Mouse (Mus musculus) kidney, postnatal 25 days (tissue): ENCODE results near the gene Tmed1.
A peak's percentile ranks its signal among the peaks of the same experiment; 100 is the strongest.
"Not testable (repeated sequence)": the region's sequence is repeated elsewhere in the genome, so short reads cannot be mapped to it uniquely, and the experiment has no call there.

Experiments used
- DNase-seq, 2 experiments: peaks; one replicate each; pipeline ENCODE4 v3.0.0; 2021; ENCODE audit warnings: mixed read lengths in 2 of 2

Tmed1 gene

DNA sequence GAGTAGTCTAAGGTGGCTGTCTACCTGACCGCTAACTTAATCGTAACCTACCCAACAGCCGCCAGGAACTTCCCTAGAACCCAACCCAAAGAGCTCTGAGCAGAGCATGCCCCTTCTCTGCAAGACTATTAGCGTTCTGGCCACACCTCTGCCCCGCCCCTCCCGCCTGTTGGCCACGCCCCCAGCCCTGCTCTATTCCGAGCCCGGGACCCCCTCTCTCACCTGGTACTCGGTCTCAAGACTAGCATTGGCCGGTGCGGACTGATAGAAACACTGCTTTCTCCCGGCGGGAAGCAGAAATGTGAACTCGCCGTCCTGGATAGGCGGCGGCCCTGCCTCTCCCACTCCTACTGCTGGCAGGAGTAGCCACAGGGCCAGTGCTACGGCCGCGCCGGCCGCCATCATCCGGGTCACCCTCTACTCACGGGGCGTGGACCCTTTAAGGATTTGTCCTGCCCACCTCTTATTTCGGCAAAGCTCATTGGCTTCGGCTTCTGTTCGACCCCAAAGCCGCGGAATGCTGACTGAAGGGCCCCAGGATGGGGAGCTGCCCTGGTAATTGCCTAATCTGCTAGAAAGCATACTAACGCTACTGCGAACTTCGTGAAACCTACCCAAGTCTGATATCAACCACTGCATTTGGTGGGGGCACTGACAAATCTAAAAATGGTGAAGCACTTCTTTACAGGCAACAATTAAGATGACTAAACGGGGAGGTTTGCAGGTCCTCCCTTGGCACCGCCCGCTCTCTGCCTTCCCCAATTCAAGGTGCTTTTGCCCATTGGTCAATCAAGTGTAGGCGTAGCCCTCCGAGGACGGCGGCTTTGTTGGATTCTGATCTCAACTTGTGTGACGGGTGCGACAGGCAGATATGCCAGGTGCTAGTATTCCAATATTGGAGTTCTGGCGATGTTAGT lies at the start of gene Tmed1:
Gene Tmed1 (minus strand): TSS at position 481 of the 917 bp plus-strand sequence.
- peak; percentile 96 to 97 for DNase-seq

- DNase-seq = no peak
These were observed 49.1 kb upstream of the Tmed1 start for GRCm38 (mm10) chr9:21559151-21559550.

- peak; percentile 41 to 49 for DNase-seq
These were observed 48.3 kb upstream of the Tmed1 start for GRCm38 (mm10) chr9:21558366-21558765.

- DNase-seq = no peak
These were observed 47.5 kb upstream of the Tmed1 start for GRCm38 (mm10) chr9:21557556-21557955.

- DNase-seq = no peak
These were observed 46.9 kb upstream of the Tmed1 start for GRCm38 (mm10) chr9:21556996-21557395.

DNA sequence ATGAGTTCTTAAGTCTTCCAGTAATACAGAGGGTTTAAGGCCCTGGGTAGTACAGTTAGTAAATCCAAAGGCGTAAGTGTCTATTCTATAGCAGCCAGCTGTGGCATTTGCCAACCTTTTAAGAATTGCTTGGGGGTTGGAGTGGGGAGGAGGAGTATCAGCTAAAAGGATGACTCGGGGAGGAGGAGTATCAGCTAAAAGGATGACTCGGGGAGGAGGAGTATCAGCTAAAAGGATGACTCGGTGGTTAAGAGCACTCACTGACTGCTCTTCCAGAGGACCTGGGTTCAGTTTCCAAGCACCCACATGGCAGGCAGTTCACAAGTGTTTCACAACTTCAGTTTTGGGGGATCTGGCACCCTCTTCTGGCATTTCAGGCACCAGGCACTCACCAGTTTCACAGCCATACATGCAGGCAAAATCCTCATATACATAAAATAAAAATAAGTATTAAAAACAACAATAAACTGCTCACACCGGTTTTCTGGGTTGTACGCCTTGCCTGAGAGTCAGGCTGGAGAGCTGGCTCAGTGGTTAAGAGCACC lies 45.2 kb upstream of the Tmed1 start:
- DNase-seq = no peak

- DNase-seq = no peak
These were observed 43.7 kb upstream of the Tmed1 start for GRCm38 (mm10) chr9:21553607-21554273.

DNA sequence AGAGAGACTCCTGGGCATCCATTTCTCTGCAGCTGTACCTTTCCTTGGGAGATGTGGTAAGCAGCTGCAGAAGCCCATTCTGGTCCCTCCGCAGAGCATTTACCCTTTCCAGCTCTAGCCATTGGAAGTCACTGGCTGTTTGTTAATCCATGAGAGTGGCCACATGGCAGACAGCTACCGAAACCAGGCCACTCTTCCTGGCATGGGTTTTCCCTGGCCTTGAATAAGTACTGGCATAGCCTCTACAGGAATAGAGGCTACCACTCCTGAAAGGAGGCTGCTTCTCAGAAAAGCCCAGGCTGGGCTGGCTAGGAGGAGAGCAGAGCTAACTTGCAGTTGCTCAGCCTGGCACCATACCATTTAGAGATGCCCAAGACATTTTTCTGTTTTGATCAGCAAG lies 41.0 kb upstream of the Tmed1 start:
- no peak for DNase-seq

- peak; percentile 59 to 83 for DNase-seq
These were observed 37.3 kb upstream of the Tmed1 start for GRCm38 (mm10) chr9:21547075-21547941.

DNA sequence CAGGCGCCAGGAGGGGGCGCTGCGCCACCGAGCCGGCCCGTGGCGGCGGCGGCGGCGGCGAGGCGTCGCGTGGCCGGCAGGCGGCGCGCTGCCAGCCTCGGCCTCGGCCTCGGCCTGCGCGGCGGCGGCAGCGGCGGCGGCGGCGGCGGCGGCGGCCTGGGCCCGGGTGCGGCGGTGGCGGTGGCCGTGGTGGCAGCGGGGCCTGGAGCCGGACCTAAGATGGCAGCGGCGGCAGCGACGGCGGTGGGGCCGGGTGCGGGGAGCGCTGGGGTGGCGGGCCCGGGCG lies 36.7 kb upstream of the Tmed1 start, which contains the start of gene Carm1:
Gene Carm1 (plus strand): TSS at position 106 of the 286 bp plus-strand sequence.
- no peak for DNase-seq

DNA sequence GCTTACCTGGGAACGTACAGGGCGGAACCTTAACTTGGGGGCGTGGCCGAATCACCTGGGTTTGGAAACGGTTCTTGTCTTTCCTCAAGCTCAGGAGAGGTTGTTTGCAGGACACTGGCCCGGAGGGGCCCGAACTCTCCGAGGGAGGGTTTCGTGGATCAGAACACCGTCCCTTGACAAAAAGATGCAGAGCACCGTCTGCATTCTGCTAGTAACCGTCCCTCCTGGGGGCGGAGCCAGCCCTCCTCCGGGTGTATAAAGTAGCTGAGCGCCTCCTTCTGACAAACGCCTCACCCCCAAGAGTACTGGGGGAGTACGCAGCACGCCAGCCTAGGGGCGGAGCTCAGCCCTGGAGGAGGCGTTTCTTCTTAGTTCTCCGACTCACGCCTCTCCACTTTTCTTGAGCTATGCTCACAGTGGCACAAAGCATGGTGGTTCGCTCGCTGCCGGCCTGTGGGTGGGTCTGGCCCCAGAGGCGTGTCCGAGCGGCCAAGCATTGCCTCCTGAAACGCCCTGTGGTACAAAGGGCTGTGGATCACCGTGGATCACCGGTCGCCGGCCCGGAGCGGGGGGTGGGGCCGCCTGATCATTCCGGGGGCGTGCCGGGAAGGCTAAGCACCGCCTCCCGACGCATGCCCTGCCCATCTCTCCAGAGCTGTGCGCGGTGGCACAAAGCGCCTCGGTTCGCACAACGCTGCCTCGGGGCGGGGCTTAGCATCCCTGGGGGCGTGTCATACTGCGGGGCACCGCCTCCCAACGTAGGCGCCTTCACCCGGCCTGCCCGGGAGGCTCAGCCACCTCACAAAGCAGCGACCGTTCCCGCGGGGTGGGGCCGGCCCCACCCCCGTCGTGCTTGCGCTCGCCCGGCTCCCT lies 36.1 kb upstream of the Tmed1 start:
- DNase-seq = peak; percentile 99

DNA sequence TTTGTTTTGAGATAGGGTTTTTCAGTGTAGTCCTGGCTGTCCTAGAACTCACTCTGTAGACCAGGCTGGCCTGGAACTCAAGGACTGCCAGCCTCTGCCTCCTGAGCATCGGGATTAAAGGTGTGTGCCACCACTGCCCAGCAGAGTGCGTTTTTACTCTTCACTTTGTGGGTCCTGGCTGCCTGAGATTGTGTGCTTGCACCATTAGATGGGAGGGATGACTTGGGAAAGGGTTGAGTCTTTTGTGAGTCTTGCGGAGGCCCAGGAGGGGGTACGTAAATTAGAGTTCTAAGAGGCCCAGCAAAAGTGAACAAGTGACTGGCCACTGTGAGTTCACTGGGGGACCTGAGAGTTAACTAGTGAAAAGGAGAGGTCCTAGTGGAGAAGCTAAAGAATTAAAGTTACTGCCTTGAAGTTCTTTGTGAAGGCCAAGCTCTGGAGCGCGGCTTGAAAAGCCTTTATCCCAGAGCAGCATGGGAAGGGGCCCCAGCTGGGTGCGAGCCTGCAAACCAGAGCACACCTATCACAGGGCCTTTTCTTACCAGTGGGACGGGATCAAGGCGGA lies 35.4 kb upstream of the Tmed1 start:
- DNase-seq = no peak

DNA sequence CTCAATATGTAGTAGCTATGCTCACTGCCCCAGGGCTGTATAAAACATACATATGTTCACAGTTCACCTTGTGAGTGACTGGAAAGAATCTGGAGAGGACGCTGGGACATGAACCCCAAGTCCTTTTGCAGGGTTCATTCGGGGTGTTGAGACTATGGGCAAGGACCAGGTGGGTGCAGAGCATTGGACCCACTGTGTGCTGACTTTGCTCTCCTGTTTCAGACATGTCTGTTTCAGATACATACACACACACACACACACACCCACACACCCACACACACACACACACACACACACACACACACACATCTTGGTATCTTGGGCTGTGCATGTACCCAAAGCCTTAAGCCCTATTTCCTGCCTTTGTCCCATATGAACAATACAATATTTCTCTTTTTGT lies 31.9 kb upstream of the Tmed1 start:
- DNase-seq = not testable (repeated sequence)

GRCm38 (mm10) chr9:21539981-21540753 lies 30.1 kb upstream of the Tmed1 start:
- no peak for DNase-seq

DNA sequence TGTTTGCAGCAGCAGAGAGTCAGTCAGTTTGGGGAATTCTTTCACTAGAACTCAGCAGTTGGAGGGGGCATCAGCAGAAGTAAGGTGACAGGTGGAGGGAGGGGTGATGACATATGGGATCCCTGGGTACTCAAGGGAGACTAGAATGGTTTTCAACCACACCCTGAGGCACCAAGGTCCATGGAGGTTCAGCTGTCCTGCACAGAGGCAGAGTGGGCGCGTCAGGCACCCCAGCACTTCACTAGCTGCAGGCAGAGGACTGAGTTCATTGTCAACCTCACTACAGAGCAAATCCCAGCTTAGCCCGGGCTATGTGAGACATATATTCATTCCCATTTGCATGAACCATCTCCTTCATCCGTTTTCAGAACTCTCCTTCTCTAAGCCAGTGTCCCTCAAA lies 27.0 kb upstream of the Tmed1 start:
- DNase-seq = no peak

DNA sequence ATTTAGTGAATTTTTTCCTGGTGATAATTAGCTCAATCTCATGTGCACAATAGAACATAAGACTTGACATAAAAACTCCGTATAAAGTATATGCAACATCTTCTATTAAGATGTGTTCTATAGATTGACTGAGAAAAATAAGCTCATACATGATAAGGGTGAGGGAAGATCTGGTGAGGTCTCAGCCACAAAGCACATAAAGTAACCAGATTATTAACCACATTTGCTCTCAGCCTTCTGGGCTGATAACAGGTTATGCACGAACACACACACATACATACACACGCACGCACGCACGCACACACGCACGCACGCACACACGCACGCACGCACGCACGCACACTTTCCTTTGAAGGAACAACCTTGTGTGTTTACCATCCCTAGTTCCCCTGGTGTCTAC lies 26.4 kb upstream of the Tmed1 start:
- DNase-seq = no peak

GRCm38 (mm10) chr9:21527917-21528324 lies 17.9 kb upstream of the Tmed1 start:
- no peak for DNase-seq

DNA sequence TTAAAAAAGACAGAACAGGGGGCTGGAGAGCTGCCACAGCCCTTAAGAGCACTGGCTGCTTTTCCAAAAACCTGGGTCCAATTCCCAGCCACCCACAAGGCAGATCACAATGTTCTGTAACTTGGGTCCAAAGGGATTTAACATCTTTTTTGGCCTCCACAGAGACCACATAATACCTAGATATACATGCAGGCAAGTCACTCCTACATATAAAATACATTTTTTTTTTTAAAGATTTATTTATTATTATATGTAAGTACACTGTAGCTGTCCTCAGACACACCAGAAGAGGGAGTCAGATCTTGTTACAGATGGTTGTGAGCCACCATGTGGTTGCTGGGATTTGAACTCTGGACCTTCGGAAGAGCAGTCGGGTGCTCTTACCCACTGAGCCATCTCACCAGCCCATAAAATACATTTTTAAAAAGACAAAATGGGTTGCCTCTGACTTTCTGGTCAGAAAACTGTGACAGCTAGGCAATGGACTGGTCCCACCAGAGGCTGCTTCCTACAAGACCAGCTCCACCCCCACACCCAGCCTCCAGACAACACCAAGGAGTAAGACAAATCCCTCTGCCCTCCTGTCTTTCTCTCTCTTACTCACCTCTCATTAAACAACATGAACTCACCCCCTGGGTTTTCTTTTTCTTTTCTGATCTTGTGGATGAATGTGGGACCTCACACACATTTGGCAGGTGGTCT lies 17.2 kb upstream of the Tmed1 start:
- DNase-seq = no peak

GRCm38 (mm10) chr9:21526634-21526944 lies 16.5 kb upstream of the Tmed1 start:
- no peak for DNase-seq

DNA sequence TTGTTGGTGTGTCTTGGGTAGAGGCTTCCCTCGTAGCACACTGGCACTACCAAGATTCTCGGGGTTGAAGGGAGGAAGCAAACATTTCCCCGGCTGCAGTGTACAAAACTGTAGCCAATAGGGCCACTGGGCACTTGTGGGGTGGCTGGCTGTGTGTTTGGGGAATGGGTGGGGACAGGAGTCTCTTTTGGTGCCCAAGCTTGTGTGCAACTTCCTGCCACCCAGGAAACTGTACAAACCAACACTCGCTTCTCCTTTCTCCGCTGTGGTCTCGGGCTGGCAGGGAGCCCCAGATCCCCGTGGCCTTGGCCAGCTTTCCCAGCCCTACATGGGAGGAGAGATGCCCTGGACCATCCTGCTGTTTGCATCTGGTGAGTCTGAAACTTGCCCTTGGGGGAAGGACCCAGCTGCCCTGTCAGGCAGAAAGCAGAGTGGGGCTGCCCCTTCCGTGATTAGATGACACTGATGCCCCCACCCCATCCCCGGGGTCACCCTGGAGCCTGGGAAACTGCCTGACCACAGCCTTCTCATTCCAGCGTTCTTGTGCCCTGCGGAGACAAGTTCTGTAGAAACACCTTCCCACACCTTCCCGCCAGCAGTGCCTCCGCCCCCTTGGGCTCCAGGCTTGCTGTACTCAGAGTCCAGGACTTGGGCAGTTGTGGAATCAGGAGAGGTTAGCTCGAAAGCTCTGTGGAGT lies 16.0 kb upstream of the Tmed1 start, which contains the start of gene AB124611:
Gene AB124611 (plus strand): TSS at position 240 of the 697 bp plus-strand sequence.
- DNase-seq = peak in 1 of 2 experiments; percentile 45
